Mouse (Mus musculus) kidney, adult 8-10 months (tissue): ENCODE results near the gene Rapgef2.
"Not testable (repeated sequence)": the region's sequence is repeated elsewhere in the genome, so short reads cannot be mapped to it uniquely, and the experiment has no call there.

Source experiments
- DNase-seq, 2 experiments: peaks; one replicate each; pipeline ENCODE4 v3.0.0; 2022

Gene Rapgef2

DNA sequence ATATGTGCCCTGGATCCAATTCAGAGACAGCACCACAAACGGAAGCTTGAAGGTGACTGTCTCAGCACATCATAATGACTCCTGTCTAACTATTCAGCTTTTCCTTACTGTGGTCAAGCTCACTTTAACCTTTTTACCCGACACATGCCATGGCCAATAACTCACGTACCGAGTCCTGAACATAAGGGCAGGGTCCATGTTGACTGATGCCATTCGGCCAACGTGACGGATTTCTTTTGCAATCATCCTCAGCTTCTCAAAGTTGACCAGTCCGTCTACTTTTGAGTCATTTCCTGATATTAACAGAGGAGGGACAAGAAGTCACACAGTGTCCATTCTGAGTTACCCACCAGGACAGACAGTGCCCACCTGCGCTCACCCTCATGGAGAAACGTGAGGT, 203.3 kb downstream of the Rapgef2 start:
- DNase-seq: no peak

DNA sequence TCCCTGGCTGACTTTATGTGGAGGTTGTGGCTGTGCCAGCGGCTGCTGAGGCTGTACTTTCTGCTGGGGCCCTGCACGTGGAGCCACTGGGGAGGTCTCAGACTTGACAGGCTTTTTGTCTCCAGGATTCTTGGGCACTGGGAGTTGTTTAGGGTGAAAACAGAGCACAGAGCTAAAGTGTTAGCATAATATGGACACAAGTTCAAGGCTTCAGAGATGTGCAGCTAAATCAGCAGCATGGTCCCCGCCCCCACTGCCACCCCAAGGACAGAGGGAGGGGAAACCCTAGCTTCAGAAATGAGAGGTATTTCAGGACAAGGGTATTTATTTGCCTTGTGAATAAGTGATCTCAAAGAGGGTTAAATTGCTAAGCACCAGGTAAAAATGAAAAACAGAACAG, 207.2 kb downstream of the Rapgef2 start:
- no peak for DNase-seq

DNA sequence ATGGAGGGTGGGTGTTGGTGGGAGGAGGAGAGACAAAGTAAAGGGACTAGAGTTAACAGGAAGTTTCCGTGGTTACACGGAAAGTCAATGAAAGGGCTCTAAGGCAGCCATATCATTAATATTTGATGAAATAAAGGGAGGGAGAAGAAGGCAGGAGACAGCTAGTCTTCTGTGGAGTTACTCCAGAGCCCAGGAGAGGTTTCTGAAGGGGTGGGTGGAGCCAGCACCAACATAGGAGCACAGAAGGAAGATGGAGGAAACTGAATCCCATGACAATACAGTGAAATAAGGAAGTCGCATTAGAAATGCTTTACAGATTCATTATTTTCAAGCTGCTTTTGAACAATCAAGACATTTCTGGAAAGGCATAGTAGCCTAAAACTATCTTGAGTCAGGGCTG, 211.3 kb downstream of the Rapgef2 start:
- DNase-seq: no peak

DNA sequence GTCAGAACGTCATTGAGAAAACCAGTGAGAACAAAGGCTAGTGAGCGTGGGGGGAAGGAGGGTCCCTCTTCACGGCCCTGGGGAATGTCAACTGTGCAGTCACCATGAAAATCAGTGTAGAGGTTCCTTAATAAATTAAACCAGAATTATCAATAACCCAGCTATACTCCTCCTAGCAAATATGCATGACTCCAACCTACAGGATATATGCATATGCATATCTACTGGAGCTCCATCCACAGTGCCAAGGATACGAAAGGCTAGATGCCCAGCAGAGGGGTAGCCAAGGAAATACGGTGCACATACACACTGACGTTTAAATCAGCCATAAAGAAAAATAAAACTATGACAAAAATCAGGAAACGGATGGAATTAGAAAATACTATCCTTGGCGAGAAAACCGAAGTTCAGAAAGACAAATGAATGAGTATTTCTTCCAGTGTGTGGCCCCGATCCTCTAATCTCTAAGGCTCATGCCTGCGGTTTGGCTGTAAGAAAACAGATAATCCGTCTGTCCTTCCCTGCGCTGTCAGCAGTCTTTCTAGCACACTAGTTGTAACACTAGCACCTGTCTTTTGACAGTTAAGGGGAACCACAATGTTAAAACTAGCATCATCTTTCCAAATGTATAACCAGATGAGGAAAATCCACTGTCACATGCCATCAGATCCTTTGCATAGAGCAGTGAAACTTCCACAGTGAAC, 212.6 kb downstream of the Rapgef2 start:
- no peak for DNase-seq

DNA sequence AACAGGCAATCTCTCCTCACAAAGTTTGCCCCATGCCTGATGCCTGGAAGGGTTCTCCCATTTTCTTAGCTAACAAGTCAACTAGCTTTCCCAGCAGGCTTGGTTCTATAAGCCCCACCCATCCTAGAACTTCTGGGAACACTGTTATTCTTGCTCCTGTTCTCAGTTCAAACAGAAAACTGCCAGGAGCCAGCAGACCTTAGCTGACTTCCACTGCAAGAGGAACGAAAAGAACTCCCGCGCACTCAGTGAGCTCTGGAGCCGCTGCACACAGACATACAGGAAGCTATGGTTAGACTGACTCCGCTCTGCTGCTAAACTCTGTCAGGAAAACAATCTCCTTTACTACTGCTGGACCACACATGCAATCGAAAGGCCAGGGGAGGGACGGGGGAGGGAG, 214.8 kb downstream of the Rapgef2 start:
- DNase-seq: no peak

- no peak for DNase-seq
Observed at GRCm38 (mm10) chr3:79069891-79070290, 216.4 kb downstream of the Rapgef2 start.

- DNase-seq: no peak
Observed at GRCm38 (mm10) chr3:79068976-79069375, 217.3 kb downstream of the Rapgef2 start.

DNA sequence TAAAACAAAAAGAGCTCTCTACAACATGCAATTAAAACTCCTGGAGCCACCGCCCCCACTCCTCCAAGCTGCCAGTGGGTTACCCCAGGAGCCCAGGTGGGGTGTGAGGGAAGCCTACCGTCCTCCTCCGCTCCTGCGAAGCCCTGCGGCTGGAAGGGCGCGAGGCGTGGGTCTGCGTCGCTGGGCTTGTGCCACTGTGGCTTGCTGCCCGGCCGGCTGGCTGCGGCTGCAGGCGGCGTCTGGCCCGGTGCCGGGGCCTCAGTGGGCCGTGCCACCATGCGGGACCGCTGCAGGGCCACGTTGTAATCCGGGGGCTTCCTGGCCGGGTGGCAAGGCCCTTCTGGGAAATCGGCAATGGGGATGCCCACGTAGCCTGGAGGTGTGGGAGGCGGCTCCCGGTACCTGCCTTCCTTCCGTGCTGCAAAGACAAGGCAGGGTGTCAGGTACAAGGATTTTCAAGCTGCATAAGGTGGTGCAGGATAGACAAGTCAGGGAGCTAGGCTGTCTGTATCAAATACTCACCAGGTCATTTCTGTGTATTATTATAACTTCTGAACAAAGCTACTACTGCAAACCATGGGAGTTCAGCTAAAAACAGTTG, 219.8 kb downstream of the Rapgef2 start:
- DNase-seq: no peak

DNA sequence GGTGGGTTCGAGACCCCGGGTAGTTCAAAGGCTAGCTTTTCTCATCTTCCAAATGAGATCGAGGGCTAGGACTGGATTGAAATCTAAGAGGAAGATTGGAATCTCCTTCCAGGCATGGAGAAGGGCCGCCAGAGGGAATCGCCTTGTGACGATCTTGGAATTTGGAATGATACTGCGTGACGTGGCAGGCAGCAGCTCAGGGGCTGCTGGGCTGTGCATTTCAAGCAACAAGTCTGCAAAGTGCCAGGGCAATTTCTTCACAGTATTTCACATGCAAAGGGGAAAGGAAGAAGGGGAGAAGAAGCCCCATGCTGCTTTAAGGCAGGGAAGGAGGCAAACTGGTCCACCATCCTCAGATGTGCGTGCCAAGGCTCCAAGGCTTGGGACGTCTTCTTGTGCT, 222.2 kb downstream of the Rapgef2 start:
- DNase-seq: no peak

DNA sequence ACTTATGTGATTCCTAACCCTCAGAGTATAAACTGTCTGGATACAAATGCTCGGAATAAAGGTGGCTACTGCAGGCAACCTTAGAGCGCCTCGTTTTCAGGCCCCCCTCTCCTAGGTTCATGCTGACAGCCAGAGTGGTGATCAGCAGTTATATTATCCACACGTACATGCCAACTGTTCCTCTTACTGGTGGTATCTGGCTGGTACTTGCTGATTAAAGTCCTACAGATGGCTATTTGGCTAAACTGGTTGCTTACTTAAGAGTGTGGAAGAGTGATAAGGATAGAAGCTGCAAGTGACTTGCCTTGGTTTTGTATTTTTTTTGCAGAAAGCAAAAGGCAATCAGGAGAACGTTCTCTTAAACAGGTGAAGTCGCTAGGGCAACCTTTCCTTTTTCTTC, 224.9 kb downstream of the Rapgef2 start:
- DNase-seq: no peak

- DNase-seq: not testable (repeated sequence)
Observed at GRCm38 (mm10) chr3:79058491-79058890, 227.8 kb downstream of the Rapgef2 start.

DNA sequence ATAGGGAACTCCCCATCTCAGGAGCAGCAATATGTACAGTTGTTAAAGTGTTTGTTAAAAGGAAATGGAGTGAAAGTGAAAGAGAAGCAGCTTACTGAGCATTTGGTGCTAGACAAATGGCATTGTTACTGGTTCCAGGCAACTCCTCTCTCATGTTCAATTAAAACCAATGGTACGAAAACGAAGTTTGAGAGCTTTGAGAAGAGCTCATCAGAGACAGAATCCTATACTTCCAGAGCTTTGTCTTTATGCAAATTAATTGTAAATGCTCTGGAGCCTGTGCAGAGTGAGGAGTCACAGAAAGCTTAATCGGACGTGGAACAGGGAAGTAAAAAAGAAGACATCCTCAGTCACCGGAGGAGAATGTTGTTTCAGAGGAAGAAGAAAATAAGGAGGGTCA, 241.1 kb downstream of the Rapgef2 start:
- DNase-seq: no peak

- no peak for DNase-seq
Observed at GRCm38 (mm10) chr3:79042973-79043372, 243.3 kb downstream of the Rapgef2 start.

GRCm38 (mm10) chr3:79039666-79040450, 246.5 kb downstream of the Rapgef2 start:
- DNase-seq: no peak

DNA sequence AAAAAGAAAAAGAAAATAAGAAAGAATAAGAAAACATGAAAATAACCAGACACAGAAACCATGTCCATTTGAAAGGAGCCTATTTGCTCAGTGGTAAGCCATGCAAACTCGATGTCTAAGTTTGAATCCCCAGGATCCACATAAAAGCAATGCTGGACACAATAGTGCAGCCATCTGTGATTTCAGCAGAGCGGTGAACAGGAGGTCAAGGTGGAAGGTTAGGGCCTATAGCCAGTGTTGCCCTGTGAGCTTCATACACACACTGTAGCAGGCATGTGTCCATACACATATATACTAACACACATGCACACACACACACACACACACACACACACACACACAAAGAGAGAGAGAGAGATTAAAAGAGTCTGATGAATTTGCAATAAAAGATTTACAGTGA, 247.3 kb downstream of the Rapgef2 start:
- DNase-seq: no peak

GRCm38 (mm10) chr3:79034457-79034856, 251.9 kb downstream of the Rapgef2 start:
- no peak for DNase-seq

GRCm38 (mm10) chr3:79030855-79031254, 255.5 kb downstream of the Rapgef2 start:
- DNase-seq: no peak

GRCm38 (mm10) chr3:79028153-79028878, 258.0 kb downstream of the Rapgef2 start:
- no peak for DNase-seq

- no peak for DNase-seq
Observed at GRCm38 (mm10) chr3:79025983-79026382, 260.3 kb downstream of the Rapgef2 start.

DNA sequence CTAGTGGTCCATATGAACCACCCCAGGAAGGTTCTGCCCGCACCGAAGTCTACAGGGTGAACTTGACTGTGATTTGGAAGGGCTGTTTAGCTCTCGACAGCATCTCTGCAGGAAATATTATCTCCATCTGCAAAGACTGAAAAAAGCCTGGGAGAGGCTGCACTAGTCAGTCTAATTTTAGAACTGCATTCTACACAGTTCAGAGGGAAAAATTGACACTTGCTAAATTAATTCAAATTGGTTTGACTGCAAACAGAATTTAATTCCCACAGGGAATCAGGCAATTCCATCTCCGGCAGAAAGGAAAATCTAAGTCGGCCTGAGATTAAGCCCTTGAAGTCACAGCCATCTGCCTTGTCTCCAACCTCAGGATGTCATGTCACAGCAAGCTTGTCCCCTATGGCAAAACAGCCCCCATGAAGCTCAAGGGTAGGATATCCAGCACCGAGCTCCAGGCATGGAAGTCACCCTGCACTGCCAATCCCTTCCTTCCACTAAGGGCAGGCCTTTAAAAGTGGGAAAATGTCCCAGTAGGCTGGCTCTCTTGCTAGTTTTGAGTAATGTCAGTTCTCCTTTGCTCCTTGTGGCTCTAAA, 262.5 kb downstream of the Rapgef2 start:
- DNase-seq: no peak

DNA sequence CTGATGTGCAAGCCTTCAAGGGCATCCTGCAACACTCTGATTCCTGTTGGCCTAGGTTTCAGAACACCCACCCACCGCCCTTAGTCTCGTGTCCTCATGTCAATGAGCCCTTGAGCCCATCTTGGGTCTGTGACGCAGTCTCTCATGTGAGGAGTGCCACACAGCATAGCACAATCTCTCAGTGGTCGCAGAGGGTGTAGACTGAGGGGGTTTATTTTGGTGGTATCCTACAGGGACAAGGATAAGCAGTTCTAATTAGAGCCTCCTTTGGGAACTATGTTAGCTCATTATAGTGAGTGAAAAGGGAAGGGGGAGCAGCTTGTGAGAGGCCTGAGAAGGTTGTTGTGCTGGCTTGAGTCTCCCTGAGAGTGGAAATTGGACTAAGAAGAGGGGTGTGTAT, 263.6 kb downstream of the Rapgef2 start:
- no peak for DNase-seq

DNA sequence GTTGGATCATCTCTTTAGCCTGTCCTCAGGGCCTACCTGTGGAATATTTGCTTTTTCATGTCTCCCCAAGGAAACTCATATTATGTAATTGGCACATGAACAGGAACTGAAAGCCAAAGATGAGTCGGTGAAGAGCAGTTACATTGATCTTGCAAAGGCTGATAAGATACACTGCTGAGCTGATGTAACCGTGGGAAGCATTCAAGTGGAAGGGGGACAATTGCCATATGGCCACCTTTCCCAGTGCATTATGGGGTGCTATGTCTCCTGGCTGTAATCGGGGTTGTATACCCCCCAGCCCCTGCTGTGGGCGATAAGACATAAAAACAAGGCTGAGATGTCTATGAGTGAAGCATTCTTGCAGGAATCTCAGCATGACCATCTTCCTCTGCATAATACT, 268.9 kb downstream of the Rapgef2 start:
- no peak for DNase-seq

GRCm38 (mm10) chr3:79016830-79017229, 269.5 kb downstream of the Rapgef2 start:
- no peak for DNase-seq
